Mouse (Mus musculus): ENCODE data around the gene Kti12. TPM values are rescaled to one million over a fixed set of nuclear protein-coding genes. Genes with fewer than 3 reads are reported as not detected.

Gene Kti12
- polyA plus RNA-seq, 1 experiment = 27.5 TPM

- TF ChIP-seq CTCF (IDR thresholded peaks at IDR 0.05; ENCODE audit: borderline replicate concordance, extremely low read depth, insufficient read depth, insufficient read length) (no peak), POLR2A (IDR thresholded peaks at IDR 0.05; ENCODE audit: borderline replicate concordance, extremely low read depth, insufficient read depth, insufficient read length, poor library complexity, severe bottlenecking) (no peak)
- no peak for DNase-seq (ENCODE audit: low read depth)
These were observed 30.3 kb downstream of the Kti12 start for GRCm38 (mm10) chr4:108877901-108878300.

- DNase-seq (ENCODE audit: low read depth) = peak; percentile 87
- TF ChIP-seq POLR2A (IDR thresholded peaks at IDR 0.05; ENCODE audit: borderline replicate concordance, extremely low read depth, insufficient read depth, insufficient read length, poor library complexity, severe bottlenecking) = no peak
- no peak for TF ChIP-seq CTCF (IDR thresholded peaks at IDR 0.05; ENCODE audit: borderline replicate concordance, extremely low read depth, insufficient read depth, insufficient read length)
These were observed 31.6 kb downstream of the Kti12 start, which contains the start of gene Rab3b for GRCm38 (mm10) chr4:108878963-108879822. Gene Rab3b, plus strand, starts transcription at chr4:108879063.

- TF ChIP-seq POLR2A (IDR thresholded peaks at IDR 0.05; ENCODE audit: borderline replicate concordance, extremely low read depth, insufficient read depth, insufficient read length, poor library complexity, severe bottlenecking) (no peak), CTCF (IDR thresholded peaks at IDR 0.05; ENCODE audit: borderline replicate concordance, extremely low read depth, insufficient read depth, insufficient read length) (no peak)
- peak; percentile 50 for DNase-seq (ENCODE audit: low read depth)
These were observed 36.2 kb downstream of the Kti12 start for GRCm38 (mm10) chr4:108883815-108884214.

DNA sequence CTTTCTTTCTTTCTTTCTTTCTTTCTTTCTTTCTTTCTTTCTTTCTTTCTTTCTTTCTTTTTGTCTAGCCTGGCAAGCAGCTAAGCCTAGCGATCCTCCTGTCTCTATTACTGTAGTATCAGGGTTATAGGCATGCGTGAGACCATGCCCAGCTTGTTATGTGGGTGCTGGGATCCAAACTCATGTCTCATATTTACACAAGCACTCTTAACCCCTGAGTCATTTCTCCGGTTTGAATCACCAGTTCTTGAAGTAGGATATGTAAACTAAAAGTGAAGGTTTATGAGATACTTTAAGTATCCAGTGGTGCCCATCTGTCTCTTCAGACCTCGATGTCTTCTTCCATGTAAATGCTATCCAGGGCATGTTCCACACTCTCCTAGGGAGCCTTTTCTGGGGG, 39.9 kb downstream of the Kti12 start:
- TF ChIP-seq CTCF (IDR thresholded peaks at IDR 0.05; ENCODE audit: borderline replicate concordance, extremely low read depth, insufficient read depth, insufficient read length) = no peak
- no peak for TF ChIP-seq POLR2A (IDR thresholded peaks at IDR 0.05; ENCODE audit: borderline replicate concordance, extremely low read depth, insufficient read depth, insufficient read length, poor library complexity, severe bottlenecking)
- DNase-seq (ENCODE audit: low read depth) = no peak

DNA sequence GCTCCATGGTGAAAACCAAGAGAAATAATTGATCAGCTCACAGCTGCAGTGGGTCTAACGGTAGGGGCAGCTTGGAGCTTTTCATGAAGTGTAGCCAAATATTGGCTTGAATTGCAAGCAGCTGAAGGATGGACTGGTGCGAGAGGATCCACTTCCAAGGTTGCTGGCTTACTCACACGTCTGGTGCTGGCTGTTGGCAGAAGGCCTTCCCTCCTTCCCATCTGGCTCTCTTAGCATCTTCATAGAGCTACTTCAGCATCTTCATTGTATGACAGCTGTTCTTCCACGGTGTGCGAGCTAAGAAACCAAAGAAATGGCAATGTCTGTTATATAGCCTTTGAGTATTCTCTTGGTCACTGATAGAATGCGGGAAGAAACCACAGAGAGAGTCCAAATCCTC, 43.3 kb downstream of the Kti12 start:
- TF ChIP-seq POLR2A (IDR thresholded peaks at IDR 0.05; ENCODE audit: borderline replicate concordance, extremely low read depth, insufficient read depth, insufficient read length, poor library complexity, severe bottlenecking) = no peak
- TF ChIP-seq CTCF (IDR thresholded peaks at IDR 0.05; ENCODE audit: borderline replicate concordance, extremely low read depth, insufficient read depth, insufficient read length) = no peak
- DNase-seq (ENCODE audit: low read depth) = peak; percentile 17

Other genes with a start within 250 kb of the Kti12 start
- gene Cc2d1b, start 227.8 kb upstream of the Kti12 start, polyA plus RNA-seq (2012; rRNA removed) = 50.4 and 52.8 TPM in 2 replicates
- 0.09 and 0.11 TPM in 2 replicates for gene 3110021N24Rik, start 128.1 kb upstream of the Kti12 start, polyA plus RNA-seq (2012; rRNA removed)
- 7.3 and 15.2 TPM in 2 replicates for gene Zfyve9, start 67.0 kb upstream of the Kti12 start, polyA plus RNA-seq (2012; rRNA removed)
- 113 and 134 TPM in 2 replicates for gene Btf3l4, start 14.2 kb upstream of the Kti12 start, polyA plus RNA-seq (2012; rRNA removed)
- 54.3 and 57.1 TPM in 2 replicates for gene Txndc12, start 13.2 kb upstream of the Kti12 start, polyA plus RNA-seq (2012; rRNA removed)
- 0.10 and 0.26 TPM in 2 replicates for gene A730015C16Rik, start 834 bp downstream of the Kti12 start, polyA plus RNA-seq (2012; rRNA removed)
- 58.2 and 69.6 TPM in 2 replicates for gene Rab3b, start 31.3 kb downstream of the Kti12 start, polyA plus RNA-seq (2012; rRNA removed)
- gene Nrd1, start 152.9 kb downstream of the Kti12 start, polyA plus RNA-seq (2012; rRNA removed) = 102 and 130 TPM in 2 replicates